Mouse (Mus musculus): Measurements from ENCODE around the gene Ptpn1. TPM values are rescaled to one million over a fixed set of nuclear protein-coding genes. Genes with fewer than 3 reads are reported as not detected.

Ptpn1 gene
- polyA plus RNA-seq, 1 experiment, result 34.3 TPM

DNA sequence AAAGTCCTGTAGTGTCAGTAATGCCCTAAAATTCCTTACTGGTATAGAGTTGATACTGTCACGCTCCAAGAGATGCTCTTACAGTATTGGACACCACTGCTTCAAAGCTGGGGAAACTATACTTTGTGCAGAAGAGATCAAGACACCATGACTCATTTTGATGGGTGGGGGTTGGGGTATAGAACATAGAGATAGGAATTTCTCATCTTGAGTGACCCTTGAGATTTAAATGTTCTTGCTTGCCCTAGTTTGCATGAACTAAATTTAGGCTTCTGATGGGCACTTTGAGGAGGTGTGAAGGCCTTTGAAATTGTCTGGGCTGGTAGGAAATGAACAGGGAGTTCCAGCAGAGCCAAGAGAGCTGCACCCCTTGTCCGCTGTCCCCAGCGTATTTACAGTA is 4.1 kb downstream of the Ptpn1 start:
- Histone ChIP-seq H3K4me3 (replicated peaks; ENCODE audit: control insufficient read depth, low read depth, low read length) (no peak overlapping the region), H3K27ac (ENCODE audit: control insufficient read depth, insufficient read depth, low read depth, low read length, poor library complexity) (no peak overlapping the region), H3K4me1 (ENCODE audit: control insufficient read depth, insufficient read depth, low read length) (peaks cover 17% of the 10 kb centered on the region; the same call in 1 of the 2 replicates)
- 88% methylated on average over 3 of the region's 3 CpGs for WGBS
- TF ChIP-seq POLR2A (IDR thresholded peaks at IDR 0.05; ENCODE audit: borderline replicate concordance, control insufficient read depth, low read depth, low read length), result no peak
- TF ChIP-seq CTCF (IDR thresholded peaks at IDR 0.05; ENCODE audit: control insufficient read depth, insufficient read depth, low read length), result no peak

- peaks cover 36% of the 10 kb centered on the region for H3K4me1 ChIP-seq (ENCODE audit: control insufficient read depth, insufficient read depth, low read length)
- no peak overlapping the region for H3K4me3 ChIP-seq (replicated peaks; ENCODE audit: control insufficient read depth, low read depth, low read length)
- WGBS, result 58% methylated on average over 3 of the region's 3 CpGs
- H3K27ac ChIP-seq (ENCODE audit: control insufficient read depth, insufficient read depth, low read depth, low read length, poor library complexity), result no peak overlapping the region
- TF ChIP-seq POLR2A (IDR thresholded peaks at IDR 0.05; ENCODE audit: borderline replicate concordance, control insufficient read depth, low read depth, low read length), result no peak
- TF ChIP-seq CTCF (IDR thresholded peaks at IDR 0.05; ENCODE audit: control insufficient read depth, insufficient read depth, low read length), result no peak
Observed at GRCm38 (mm10) chr2:167938786-167939185, 6.9 kb downstream of the Ptpn1 start.

DNA sequence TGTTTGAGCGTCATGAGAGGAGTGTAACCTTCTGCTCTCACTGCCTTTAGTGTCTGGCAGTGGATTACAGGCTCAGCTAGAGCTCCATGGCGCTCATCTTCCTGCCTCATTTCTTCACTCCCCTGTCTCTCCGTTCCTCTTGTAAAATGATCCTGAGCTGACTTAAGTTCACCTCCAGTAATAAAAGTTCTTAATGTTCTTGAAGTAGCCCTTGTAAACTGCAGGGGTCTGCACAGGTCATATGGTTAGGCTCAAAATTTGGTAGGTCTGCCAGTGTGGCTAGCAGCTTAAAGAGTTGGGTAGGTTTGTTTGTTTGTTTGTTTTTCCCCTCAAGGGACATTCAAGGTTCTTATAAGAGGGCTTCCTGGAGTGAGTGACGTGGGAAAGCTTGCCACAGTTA is 7.3 kb downstream of the Ptpn1 start:
- Histone ChIP-seq H3K4me1 (ENCODE audit: control insufficient read depth, insufficient read depth, low read length) (peaks cover 37% of the 10 kb centered on the region), H3K4me3 (replicated peaks; ENCODE audit: control insufficient read depth, low read depth, low read length) (no peak overlapping the region), H3K27ac (ENCODE audit: control insufficient read depth, insufficient read depth, low read depth, low read length, poor library complexity) (no peak overlapping the region)
- WGBS, result 41% methylated on average over 4 of the region's 4 CpGs
- TF ChIP-seq POLR2A (IDR thresholded peaks at IDR 0.05; ENCODE audit: borderline replicate concordance, control insufficient read depth, low read depth, low read length) (no peak), CTCF (IDR thresholded peaks at IDR 0.05; ENCODE audit: control insufficient read depth, insufficient read depth, low read length) (no peak)

DNA sequence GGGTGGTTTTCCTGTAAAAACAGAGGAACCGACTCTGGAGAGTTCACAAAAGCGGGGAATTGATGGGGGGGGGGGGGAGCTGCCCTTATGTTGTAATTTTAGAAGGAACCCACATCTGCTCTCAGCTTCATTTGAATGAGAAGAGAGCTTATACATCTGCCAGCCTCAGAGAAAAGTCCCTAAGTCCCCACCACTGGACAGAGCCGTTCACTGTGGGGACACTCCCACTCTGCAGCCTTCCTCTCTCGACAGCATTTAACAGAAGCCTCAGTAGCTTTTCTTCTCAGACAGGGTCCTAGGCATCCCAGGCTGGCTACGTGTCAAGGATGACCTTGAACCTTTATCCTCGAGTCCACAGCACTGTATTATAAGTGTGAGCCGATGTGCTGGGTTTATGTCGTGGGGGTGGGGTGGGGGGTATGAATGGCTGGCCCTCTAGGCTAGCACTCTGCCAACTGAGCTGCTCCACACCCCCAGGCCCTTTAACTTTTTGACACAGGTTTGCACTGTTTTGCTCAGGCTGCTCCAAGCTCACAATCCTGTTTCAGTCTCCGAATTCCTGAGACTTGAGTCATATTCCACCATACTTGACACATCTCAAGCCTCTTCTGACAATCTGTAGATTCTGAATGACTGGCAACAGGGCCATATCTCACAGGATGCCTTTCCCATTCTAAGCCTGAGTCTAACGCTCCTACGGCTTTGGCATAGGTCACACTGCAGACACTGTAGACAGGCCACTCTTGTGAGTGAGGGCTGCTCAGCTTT is 8.0 kb downstream of the Ptpn1 start:
- H3K4me1 ChIP-seq (ENCODE audit: control insufficient read depth, insufficient read depth, low read length), result peaks cover 41% of the 10 kb centered on the region
- TF ChIP-seq POLR2A (IDR thresholded peaks at IDR 0.05; ENCODE audit: borderline replicate concordance, control insufficient read depth, low read depth, low read length) (no peak), CTCF (IDR thresholded peaks at IDR 0.05; ENCODE audit: control insufficient read depth, insufficient read depth, low read length) (no peak)
- H3K27ac ChIP-seq (ENCODE audit: control insufficient read depth, insufficient read depth, low read depth, low read length, poor library complexity), result no peak overlapping the region
- H3K4me3 ChIP-seq (replicated peaks; ENCODE audit: control insufficient read depth, low read depth, low read length), result no peak overlapping the region
- 58% methylated on average over 11 of the region's 11 CpGs for WGBS

- 67% methylated on average over 11 of the region's 11 CpGs for WGBS
- Histone ChIP-seq H3K4me3 (replicated peaks; ENCODE audit: control insufficient read depth, low read depth, low read length) (no peak overlapping the region), H3K27ac (ENCODE audit: control insufficient read depth, insufficient read depth, low read depth, low read length, poor library complexity) (no peak overlapping the region), H3K4me1 (ENCODE audit: control insufficient read depth, insufficient read depth, low read length) (peaks cover 40% of the 10 kb centered on the region)
- TF ChIP-seq POLR2A (IDR thresholded peaks at IDR 0.05; ENCODE audit: borderline replicate concordance, control insufficient read depth, low read depth, low read length) (no peak), CTCF (IDR thresholded peaks at IDR 0.05; ENCODE audit: control insufficient read depth, insufficient read depth, low read length) (no peak)
Observed at GRCm38 (mm10) chr2:167940636-167941035, 8.8 kb downstream of the Ptpn1 start.

GRCm38 (mm10) chr2:167941320-167941719 is 9.5 kb downstream of the Ptpn1 start:
- WGBS, result 73% methylated on average over 4 of the region's 4 CpGs
- H3K4me3 ChIP-seq (replicated peaks; ENCODE audit: control insufficient read depth, low read depth, low read length), result no peak overlapping the region
- peaks cover 40% of the 10 kb centered on the region for H3K4me1 ChIP-seq (ENCODE audit: control insufficient read depth, insufficient read depth, low read length)
- TF ChIP-seq POLR2A (IDR thresholded peaks at IDR 0.05; ENCODE audit: borderline replicate concordance, control insufficient read depth, low read depth, low read length) (no peak), CTCF (IDR thresholded peaks at IDR 0.05; ENCODE audit: control insufficient read depth, insufficient read depth, low read length) (no peak)
- H3K27ac ChIP-seq (ENCODE audit: control insufficient read depth, insufficient read depth, low read depth, low read length, poor library complexity), result peak overlapping the region; percentile 31

DNA sequence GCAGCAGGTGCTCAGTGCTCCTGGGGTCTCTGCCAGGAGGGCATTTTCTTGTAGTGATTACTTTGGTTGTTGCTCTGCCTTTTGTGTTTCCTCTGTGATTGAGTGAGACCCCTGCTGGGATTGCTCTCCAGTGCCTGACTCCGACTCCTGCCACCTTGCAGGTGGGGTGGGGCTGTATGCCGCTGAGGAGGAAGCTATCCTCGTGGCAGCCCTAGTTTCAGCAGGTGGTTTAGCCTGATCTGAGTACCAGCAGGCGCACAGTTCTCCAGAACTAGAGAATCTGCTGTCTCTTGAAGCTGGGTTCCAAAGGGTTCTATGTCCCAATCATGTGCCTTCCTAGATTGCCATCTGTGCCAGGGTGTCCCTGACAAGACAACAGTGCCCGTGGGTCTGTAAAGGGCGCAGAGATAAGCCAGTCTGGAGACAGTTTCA is 9.9 kb downstream of the Ptpn1 start:
- 36% methylated on average over 6 of the region's 6 CpGs for WGBS
- H3K27ac ChIP-seq (ENCODE audit: control insufficient read depth, insufficient read depth, low read depth, low read length, poor library complexity), result peak overlapping the region; percentile 93
- H3K4me1 ChIP-seq (ENCODE audit: control insufficient read depth, insufficient read depth, low read length), result peaks cover 40% of the 10 kb centered on the region
- TF ChIP-seq POLR2A (IDR thresholded peaks at IDR 0.05; ENCODE audit: borderline replicate concordance, control insufficient read depth, low read depth, low read length), result no peak
- TF ChIP-seq CTCF (IDR thresholded peaks at IDR 0.05; ENCODE audit: control insufficient read depth, insufficient read depth, low read length), result no peak
- no peak overlapping the region for H3K4me3 ChIP-seq (replicated peaks; ENCODE audit: control insufficient read depth, low read depth, low read length)

DNA sequence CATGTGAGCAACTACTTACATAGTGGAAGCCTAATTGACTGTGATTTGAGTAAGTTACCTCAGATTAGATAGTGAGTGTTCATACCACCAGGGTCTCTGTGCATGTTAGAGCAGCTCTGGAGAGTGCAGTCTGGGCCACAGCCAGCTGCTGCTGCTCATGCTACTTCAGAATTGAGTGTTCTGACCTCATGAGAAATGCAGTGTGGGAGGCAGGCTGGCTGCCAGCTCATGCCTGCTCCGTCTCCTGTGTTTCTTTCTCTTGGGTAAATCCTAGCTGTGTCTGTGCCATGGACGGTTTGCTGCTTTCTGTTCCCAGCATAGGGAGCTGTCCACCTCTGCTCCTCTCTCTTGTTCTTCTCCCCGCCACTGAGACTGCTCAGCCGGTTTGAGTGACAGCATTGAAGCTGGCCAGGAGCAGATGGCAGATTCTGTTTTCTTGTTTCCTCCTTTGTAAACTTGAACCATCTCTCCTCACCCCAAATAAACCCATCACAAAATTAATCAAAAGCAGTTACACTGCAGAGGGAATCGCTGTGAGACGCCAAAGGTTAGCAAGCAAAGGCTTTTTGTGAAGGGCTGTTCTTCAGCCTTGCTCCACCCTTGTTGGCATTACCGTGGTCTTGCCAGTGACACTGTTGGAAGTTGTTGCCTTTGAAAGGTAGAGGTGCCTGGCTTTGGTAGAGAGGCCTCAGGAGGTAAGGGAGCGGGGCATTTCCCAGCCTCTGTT is 10.5 kb downstream of the Ptpn1 start:
- whole genome bisulfite sequencing, result 23% methylated on average over 8 of the region's 8 CpGs
- H3K27ac ChIP-seq (ENCODE audit: control insufficient read depth, insufficient read depth, low read depth, low read length, poor library complexity), result peak overlapping the region; percentile 93

More for the DNA sequence above, 10.5 kb downstream of the Ptpn1 start:
- TF ChIP-seq POLR2A (IDR thresholded peaks at IDR 0.05; ENCODE audit: borderline replicate concordance, control insufficient read depth, low read depth, low read length) (no peak), CTCF (IDR thresholded peaks at IDR 0.05; ENCODE audit: control insufficient read depth, insufficient read depth, low read length) (no peak)
- H3K4me1 ChIP-seq (ENCODE audit: control insufficient read depth, insufficient read depth, low read length), result peaks cover 37% of the 10 kb centered on the region
- no peak overlapping the region for H3K4me3 ChIP-seq (replicated peaks; ENCODE audit: control insufficient read depth, low read depth, low read length)

All from bone marrow, adult 2 months (tissue).